Mouse (Mus musculus) liver, embryonic 18 days (tissue): Measurements from ENCODE around the gene Kazn. TPM values are rescaled to one million over a fixed set of nuclear protein-coding genes. Genes with fewer than 3 reads are reported as not detected.

Experiments used
- polyA plus RNA-seq: library from polyadenylated mRNA; depleted of rRNA; stranded (reverse); fragments of >200 nt; gene quantifications from 2 replicates; pipeline ENCODE4 v1.2.3, GENCODE M21; 2012; rRNA removed

Kazn gene
- polyA plus RNA-seq: 0.71 and 0.93 TPM in 2 replicates

GRCm38 (mm10) chr4:142239240-142240126, at the start of gene Kazn:
Gene Kazn (minus strand): TSS chr4:142239401.

GRCm38 (mm10) chr4:142084131-142084899, 154.9 kb downstream of the Kazn start, which contains the start of gene Tmem51:
Gene Tmem51 (minus strand): TSS chr4:142084304.

Other genes with a start within 250 kb of the Kazn start
- gene Fhad1, start 224.3 kb downstream of the Kazn start, polyA plus RNA-seq: 1.1 and 1.3 TPM in 2 replicates
- gene Tmem51, start 155.1 kb downstream of the Kazn start, polyA plus RNA-seq: 11.4 and 12.1 TPM in 2 replicates